Mouse (Mus musculus) cerebellum, postnatal 10 days (tissue): Measurements from ENCODE around the gene Thsd7a.

Experiments
- DNase-seq, 2 experiments: peaks; one replicate each; pipeline ENCODE4 v3.0.0; 2021; ENCODE audit warnings: mixed read lengths in 2 of 2

Gene Thsd7a

GRCm38 (mm10) chr6:12381136-12381778 lies 368.0 kb downstream of the Thsd7a start:
- DNase-seq = peak; percentile 99 to 100

- DNase-seq = peak in 1 of 2 experiments; percentile 6
Measured at GRCm38 (mm10) chr6:12380717-12381116, 368.5 kb downstream of the Thsd7a start.

DNA sequence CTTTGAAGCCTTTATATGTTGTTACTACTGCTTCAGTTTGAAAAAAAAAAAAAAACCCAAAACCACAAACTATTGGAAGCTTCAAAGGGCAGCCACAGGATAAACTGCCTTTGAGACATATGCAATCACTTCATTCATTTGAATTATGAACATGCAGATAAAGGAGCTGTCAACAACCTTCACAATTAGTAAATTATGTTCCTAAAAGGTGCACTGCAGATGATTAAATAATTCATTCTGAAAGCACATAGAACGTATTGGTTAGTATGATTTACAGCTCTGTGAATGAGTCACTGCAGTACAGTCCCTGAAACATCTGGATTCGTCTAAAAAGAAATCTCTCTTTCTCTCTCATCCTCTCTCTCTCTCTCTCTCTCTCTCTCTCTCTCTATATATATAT lies 390.5 kb downstream of the Thsd7a start:
- DNase-seq = no peak

- no peak for DNase-seq
Measured at GRCm38 (mm10) chr6:12353573-12353972, 395.6 kb downstream of the Thsd7a start.

- no peak for DNase-seq
Measured at GRCm38 (mm10) chr6:12352165-12352719, 397.0 kb downstream of the Thsd7a start.

DNA sequence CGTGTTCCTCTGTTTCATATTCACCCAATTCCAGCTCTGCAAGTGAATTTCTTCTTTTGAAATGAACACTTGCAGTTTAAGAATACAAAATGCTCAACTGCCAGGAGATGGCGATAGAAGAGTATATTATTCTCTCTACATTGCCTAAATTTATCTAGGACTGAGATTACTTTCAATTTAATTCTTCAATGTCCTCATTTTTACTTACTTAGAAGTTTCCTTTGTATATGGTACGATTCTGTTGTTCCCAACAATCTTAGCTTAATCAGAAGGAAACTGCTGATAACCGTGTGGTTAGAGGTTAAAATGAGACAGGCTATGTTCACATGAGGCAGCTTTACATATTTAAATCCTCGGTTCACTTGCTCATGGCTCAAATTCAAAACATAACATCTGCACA lies 398.5 kb downstream of the Thsd7a start:
- DNase-seq = peak; percentile 40 to 62

GRCm38 (mm10) chr6:12349105-12349759 lies 400.0 kb downstream of the Thsd7a start:
- DNase-seq = no peak

DNA sequence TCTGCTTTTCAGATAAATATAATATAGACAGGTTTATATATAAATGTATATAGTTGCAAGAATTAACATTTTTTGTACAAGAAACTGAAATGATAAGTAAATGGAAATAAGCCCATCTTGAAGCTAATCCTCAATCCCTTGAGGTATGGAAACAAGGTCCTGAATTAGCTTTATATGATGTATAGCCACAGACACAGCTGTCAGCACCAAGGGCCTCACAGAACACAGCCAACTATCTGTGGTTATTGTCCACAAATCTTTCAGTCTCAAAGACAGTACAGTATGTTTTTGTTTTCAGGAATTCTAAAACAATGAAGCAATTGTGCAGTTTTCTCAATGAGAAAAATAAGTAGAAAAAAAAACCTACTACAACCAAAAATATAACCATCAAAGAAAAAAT lies 400.5 kb downstream of the Thsd7a start:
- no peak for DNase-seq

- DNase-seq = peak in 1 of 2 experiments; percentile 3
Measured at GRCm38 (mm10) chr6:12336590-12337584, 412.3 kb downstream of the Thsd7a start.

DNA sequence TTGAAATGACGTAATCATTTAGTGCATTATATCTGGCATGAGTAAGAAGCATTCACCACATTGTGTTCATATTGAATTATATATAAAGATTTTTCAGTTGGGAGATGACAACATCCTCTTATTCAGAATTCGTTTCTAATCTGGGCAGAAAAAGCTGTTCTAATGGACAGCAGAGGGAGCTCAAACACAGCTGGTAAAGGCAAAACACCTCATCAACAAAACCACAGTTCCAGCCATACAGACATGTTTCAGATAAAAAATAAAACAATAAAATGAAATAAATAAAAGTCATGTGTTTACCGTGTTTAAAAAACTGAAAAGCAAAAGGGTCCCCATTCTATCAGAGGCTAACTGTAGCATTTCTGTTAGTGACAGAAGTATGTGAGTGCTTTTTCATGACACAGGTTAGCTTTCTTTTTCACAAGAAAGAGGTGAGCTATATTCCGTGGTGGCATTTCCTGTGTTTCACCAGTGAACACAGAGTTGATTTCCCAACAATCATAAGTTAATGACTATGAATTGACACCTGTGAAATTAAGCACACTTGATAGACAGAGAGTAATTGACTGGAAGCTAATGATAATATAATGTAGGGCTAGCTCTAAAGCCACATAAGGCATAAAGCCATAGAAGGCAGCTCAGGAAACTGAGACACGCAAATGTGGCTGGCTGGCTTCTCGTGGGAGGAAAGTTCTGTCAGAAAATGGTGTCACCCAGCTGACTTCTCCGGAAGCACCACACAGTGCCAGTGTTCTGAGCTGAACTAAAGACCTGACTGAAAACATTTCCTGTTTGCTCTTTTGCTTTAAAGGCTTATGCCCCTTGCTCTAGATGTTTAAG lies 433.9 kb downstream of the Thsd7a start:
- DNase-seq = peak; percentile 39 to 57

DNA sequence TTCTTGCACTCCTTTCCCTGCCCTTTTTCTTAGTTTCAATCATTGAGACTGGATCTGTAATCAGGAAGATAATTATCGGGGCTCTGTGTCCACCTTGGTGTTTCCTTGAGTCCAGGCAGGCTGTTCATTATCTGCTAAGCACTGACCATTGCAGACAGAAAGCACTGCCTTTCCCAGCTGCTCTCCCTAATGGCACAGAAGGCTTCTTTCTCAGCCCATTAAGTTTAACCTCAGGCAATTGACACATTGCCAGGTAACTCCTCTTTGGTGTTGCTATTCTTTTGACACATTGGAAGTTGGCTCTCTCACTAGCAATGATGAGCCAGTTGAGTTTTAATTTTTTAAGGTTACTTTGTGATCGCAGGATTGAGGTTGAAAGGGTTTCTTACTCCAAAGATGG lies 441.7 kb downstream of the Thsd7a start:
- DNase-seq = peak; percentile 51 to 59

DNA sequence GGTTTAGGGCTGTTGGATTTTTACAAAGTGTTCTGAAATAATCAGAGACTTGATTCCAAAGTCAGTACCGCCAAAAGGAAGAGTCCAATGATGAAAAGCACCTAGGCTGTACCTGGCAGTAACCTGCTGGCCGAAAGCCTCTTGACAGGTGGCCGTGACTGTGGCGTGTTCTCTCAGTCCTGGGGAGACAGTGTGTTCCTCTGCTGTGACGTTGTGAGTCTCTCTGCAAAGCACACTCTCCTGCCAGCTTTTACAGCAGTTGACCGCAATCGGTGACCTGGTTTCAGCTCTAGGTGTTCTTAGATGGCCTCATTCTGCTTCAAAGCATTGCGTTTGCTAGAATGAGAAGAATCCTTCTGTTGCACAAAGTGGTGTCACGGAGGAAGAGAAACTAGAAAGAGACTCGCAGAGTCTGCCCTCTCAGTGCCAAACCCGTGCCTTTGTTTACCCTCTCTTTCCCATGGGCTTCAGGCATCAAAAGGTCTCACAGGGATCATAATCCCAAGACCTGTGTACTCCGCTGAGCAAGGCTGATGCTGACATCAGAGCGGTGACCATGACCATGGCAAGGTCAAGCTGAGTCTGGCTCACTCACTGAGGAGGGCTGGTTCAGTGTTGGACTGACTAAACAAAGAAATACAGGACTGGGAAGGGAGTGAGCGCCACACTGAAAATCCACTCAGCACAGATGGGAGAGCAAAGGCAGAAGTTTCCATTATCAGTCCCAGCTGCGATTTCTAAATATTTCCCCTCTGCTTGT lies 486.4 kb downstream of the Thsd7a start:
- peak; percentile 33 to 35 for DNase-seq
